Mouse (Mus musculus) v-Abl transformed pro-B cells (cell line): ENCODE results near the gene Gm31371.
"Not testable (repeated sequence)": the region's sequence is repeated elsewhere in the genome, so short reads cannot be mapped to it uniquely, and the experiment has no call there.

Experiments
- in situ Hi-C, 2 experiments: fragments of 400-800 bp; cut with MboI; formaldehyde crosslinking; loops; one replicate each; pipeline ENCODE4 v1.15.1; 2025; ENCODE audit not compliant: unreplicated experiment in 2 of 2

The Gm31371 gene

DNA sequence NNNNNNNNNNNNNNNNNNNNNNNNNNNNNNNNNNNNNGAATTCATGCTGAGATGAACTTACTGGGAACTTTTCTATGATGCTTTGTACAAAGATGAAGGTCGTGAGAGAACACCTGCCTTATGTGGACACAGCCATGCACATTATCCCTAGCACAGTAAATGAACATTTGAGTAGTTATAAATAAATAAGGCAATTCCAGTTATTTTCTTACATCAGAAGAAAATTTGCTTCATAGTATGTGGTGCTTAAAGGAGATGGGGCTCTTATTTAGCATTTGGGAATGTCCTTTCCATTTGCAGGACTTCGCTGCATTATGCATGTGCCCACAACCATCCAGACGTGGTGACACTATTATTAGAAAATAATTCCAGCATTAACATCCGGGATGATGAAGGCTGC is at the start of gene Gm31371:
TSS of gene Gm31371 (plus strand) at position 301 of the 400 bp plus-strand sequence.
- in situ Hi-C loops, result not testable (repeated sequence)

DNA sequence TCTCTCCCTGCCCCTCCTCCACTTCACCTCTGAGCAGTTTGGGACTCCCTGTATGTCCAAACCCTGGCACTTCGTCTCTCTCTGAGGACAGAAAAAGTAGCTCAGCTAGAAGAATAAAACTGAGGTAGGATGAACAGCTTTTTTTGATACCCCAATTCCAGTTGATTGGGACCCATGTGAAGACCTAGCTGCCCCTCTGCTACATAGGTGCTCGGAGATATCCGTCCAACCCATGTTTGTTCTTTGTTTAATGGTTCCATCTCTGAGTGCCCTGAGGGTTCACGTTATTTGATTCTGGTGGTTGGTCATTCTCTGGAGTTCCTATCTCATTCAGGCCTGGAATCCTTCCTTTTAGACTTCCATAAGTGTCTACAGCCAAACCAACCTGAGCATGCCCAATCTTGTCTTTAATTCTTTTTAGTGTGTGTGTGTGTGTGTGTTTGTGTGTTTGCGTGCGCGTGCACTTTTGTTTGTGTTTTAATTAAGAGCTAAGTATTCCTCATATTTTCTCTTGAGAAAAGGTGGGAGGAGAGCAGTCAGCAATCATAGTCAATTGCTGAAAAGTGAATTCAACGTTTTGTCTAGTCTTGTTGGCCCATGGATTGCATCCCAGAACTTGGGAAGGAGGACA is 3.3 kb downstream of the Gm31371 start:
- in situ Hi-C loops, result not testable (repeated sequence)

DNA sequence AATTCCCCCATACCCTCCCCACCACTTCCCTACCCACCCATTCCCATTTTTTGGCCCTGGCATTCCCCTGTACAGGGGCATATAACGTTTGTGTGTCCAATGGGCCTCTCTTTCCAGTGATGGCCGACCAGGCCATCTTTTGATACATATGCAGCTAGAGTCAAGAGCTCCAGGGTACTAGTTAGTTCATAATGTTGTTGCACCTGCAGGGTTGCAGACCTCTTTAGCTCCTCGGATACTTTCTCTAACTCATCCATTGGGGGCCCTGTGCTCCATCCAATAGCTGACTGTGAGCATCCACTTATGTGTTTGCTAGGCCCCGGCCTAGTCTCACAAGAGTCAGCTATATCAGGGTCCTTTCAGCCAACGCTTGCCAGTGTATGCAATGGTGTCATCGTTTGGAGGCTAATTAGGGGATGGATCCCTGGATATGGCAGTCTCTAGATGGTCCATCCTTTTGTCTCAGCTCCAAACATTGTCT is 5.7 kb downstream of the Gm31371 start:
- in situ Hi-C loops, result not testable (repeated sequence)

DNA sequence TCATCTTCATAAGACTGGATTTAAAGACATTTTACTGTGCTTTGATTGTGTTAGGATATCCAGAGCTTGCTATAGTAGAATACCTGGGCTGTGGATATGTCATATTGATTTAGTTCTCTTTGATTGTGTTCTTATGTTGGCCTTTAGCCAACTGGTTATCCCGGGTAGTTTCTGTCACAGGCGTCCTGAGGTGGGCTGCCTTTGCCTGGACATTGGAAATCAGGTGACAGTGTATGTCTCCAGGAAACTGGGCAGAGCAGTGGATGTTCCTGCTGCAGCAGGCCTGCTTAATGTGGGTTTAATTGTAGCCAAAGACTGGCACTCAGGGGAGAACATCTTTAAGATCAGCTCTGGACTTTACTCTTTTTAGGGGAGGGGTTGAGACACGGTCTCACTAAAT is 15.9 kb downstream of the Gm31371 start:
- in situ Hi-C loops, result not testable (repeated sequence)

DNA sequence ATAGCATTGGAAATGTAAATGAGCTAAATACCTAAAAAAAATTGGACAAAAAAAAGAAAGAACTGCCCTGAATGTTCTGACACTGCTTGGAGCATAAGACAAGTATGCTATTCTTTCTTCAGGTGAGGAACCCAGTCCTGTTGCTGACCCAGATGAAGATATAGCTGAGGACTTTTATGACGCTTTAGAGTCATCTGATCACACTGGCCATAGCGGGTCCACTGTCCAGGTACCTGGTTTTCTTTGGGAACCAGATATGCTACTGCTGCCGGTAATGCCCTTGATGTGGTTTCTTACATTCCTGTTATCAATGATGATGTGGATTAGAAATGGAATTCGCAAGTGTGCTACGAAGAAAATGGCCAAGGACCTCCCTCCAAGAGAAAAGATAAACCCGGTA is 31.1 kb downstream of the Gm31371 start:
- in situ Hi-C loops, result not testable (repeated sequence)

DNA sequence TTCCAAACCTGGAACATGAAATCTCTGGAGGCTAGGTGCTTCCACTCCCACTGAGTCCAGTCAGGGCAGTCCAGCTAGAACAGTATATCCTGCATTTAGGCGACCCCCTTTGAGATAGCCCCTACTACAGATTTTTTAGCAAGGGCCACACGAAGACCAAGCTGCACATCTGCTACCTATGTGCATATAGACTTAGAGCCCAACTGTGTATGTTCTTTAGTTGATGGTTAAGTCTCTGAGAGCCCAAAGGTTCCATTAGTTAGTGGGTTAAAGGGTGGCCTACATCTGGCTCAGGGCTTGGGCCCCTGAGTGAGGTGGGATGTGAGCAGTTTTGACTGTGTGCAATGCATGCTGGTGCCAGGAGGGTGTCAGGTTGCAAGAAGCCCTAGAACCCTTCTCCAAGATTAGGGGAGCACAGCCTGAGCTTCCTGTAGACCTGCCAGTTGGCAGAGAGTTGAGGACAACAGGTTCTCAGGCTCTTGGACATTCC is 32.4 kb downstream of the Gm31371 start:
- in situ Hi-C loops, result not testable (repeated sequence)

DNA sequence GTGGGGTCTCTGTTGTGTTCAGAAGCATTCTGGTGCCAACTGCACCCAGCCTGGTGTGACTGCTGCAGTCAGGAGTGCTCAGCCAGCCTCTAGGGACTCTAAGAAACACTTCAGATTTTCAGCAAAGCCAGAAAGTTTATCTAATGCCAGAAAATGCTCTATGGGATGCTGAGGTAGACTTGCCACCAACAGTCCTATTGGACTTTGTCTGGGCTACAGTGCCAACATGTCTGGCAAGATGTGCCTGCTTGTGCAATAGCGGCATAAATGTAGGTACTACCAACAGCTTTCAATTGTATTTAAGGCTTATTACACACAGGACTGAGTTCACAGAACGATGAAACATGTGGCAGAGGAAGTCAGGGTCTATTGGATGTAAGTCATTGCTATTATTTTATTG is 57.7 kb downstream of the Gm31371 start:
- in situ Hi-C loops, result no loop called here

DNA sequence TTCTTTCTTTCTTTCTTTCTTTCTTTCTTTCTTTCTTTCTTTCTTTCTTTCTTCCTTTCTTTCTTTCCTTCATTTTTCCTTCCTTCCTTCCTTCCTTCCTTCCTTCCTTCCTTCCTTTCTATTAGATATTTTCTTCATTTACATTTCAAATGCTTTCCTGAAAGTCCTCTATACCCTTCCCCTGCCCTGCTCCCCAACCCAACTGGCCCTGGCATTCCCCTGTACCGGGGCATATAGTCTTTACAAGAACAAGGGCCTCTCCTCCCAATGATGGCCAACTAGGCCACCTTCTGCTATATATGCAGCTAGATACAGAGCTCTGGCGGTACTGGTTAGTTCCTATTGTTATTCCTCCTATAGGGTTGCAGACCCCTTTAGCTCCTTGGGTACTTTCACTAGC is 60.6 kb downstream of the Gm31371 start:
- in situ Hi-C loops, result not testable (repeated sequence)

DNA sequence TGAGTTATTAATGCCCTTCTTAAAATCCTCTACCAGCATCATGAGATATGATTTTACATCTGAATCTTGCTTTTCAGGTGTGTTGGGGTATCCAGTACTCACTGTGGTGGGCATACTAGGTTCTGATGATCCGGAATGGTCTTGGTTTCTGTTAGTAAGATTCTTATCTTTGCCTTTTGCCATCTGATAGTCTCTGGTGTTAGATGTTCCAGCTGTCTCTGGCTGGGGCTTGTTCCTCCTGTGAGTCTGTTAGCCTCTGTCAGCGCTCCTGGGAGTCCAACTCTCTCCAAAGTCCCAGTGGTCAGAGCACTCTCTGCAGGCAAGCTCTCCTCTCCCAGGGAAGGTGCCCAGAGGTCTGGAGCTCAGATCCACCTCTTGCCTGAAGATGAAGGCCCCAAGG is 65.0 kb downstream of the Gm31371 start:
- in situ Hi-C loops, result not testable (repeated sequence)

DNA sequence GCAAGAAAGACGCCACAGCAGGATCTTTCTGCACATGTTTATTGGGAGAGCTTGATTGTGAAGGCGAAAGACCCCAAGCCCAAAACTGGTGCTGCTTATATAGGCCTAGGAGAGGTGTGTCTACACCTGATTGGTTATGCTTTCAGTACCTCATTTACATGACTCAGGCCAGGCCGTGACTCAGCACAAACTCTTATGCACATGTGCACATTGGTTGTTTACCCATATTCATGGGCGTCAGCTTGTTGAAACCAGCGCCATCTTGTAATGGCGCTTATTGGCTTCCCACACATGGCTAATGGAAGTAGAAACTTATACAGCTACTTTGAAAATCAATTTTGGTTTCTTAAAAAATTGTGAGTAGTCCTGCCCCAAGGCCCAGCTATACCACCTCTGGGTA is 72.0 kb downstream of the Gm31371 start:
- in situ Hi-C loops, result not testable (repeated sequence)
